Mouse (Mus musculus): ENCODE data around the gene Spin2e.
"Not testable (repeated sequence)": the region's sequence is repeated elsewhere in the genome, so short reads cannot be mapped to it uniquely, and the experiment has no call there.

Spin2e gene

DNA sequence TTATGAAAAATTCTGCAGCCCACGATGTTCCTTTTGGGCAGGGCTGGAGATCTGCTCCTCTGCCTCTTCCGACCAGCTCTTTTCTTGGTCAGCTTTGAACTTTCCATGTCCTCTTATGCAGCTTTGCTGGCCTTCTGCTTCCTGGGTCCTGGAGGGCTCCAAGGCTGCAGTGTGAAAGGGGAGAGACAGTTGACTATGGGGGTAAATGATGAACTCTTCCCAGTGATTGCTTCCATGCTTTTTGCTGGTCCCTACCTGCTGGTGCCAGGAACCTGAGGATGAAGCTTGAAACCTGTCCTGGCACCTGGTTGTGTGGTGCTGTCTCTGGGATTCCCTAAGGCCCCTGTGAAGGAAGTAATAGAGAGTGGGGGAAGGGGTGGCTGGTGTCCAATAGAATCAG is at the start of gene Spin2e:
Gene Spin2e (minus strand): TSS at position 101 of the 400 bp plus-strand sequence.
- DNase-seq = not testable (repeated sequence)

DNA sequence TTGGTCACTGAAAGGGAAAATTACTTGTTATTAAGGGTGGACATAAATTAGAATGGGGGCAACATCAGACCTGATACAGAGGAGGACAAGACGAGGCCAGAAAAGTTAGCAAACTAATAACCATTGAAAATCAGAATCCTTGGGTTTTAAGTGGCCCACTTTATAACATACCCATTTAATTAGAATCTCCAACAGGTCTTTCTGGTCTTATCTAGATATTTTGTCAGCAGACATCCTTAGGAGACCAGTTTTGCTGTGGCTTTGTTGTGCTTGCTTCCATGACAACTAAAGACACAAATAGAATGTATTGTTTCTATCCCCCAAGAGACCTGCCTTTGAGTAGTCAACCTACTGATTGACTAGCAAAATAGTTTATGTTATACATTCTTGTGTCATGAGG is 44.5 kb downstream of the Spin2e start, which contains the start of gene Gm21883:
Gene Gm21883 (minus strand): TSS at position 101 of the 400 bp plus-strand sequence.
- DNase-seq = not testable (repeated sequence)
